ENCODE assay signal across 16 mouse cellular contexts in the genomic region with DNA sequence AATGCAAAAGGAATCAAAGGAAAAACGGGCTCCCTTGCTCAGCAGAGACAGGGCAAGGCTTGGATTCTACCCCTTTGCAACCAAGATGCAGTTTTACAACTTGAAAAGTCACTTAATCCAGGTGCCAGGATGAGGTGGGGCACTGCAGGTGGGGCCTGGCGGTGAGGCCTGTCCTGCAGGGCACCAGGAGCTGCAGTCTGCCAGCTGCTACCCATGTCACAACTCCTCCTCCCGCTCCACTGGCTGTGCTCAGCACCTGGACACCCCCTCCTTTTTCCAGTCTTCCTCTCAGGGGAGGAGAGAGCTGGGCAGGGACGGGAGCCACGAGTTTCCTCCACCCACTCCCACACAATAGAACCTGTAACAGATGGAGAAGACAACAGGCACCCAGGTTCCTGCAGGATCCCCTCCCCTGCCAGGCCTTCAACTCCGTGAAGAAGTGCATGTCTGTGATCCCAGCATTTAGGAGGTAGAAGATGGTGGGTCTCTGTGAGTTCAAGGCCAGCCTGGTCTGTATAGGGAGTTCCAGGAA. TPM values are rescaled to one million over a fixed set of nuclear protein-coding genes. Genes with fewer than 3 reads are reported as not detected.
DNase-seq lines count a peak whose midpoint lies in the region; ATAC-seq and TF ChIP-seq lines count a peak whose summit lies in the region.
"Had no signal": no experiment of that assay in that cellular context is flagged by ENCODE, and none has a peak within 500 bp of the region (broad histone marks: within the 10 kb centered on the region; RNA-seq: fewer than 3 reads in every experiment).

No protein-coding gene starts in this region.

- DNase-seq in heart, adult 2 months = no peak
- peak; percentile 26 for DNase-seq in stomach, postnatal 0 days (ENCODE audit: low spot score)
- no peak for DNase-seq in left cerebral cortex, postnatal 25 days (ENCODE audit: low spot score in 2 of 2)
- no peak for DNase-seq in hindbrain, embryonic 14.5 days (ENCODE audit: low spot score)
- no peak for DNase-seq in layer of hippocampus, postnatal 14 days (ENCODE audit: low spot score in 2 of 2)
- DNase-seq: B cell, adult 2 months; cerebellum, adult 9-11 months; right cerebral cortex, postnatal 14 days had no signal

- intact Hi-C loops in heart, adult 2 months (cut with DNase I) = no loop called here
- intact Hi-C loops in left cerebral cortex, postnatal 25 days (cut with DNase I) = no loop called here

- no peaks in the 10 kb centered on the region for H3K36me3 ChIP-seq in heart, adult 2 months (ENCODE audit: control insufficient read depth, insufficient read depth, low read length)
- H3K36me3 ChIP-seq in heart, embryonic 11.5 days (ENCODE audit: control insufficient read depth, insufficient read depth, low read length) = no peaks in the 10 kb centered on the region
- no peaks in the 10 kb centered on the region for H3K36me3 ChIP-seq in E14TG2a.4 (ENCODE audit: insufficient read depth, low read length)
- no peaks in the 10 kb centered on the region for H3K36me3 ChIP-seq in embryonic facial prominence, embryonic 15.5 days
- no peaks in the 10 kb centered on the region for H3K36me3 ChIP-seq in stomach, postnatal 0 days (ENCODE audit: control insufficient read depth, insufficient read depth, low read length)
- no peaks in the 10 kb centered on the region for H3K36me3 ChIP-seq in hindbrain, embryonic 14.5 days (replicated peaks; ENCODE audit: control insufficient read depth, insufficient read depth)
- H3K36me3 ChIP-seq: forebrain, embryonic 15.5 days; hindbrain, embryonic 13.5 days had no signal

- H3K9ac ChIP-seq in heart, adult 2 months (ENCODE audit: low read depth, low read length) = no peak overlapping the region
- H3K9ac ChIP-seq in heart, embryonic 11.5 days (ENCODE audit: low read depth, low read length) = no peak overlapping the region
- no peak overlapping the region for H3K9ac ChIP-seq in embryonic facial prominence, embryonic 15.5 days
- H3K9ac ChIP-seq in stomach, postnatal 0 days (ENCODE audit: low read length) = no peak overlapping the region
- no peak overlapping the region for H3K9ac ChIP-seq in hindbrain, embryonic 14.5 days
- H3K9ac ChIP-seq: forebrain, embryonic 15.5 days; hindbrain, embryonic 13.5 days had no signal

- peak overlapping the region; percentile 21; the same call in 1 of the 2 replicates for H3K27ac ChIP-seq in heart, adult 2 months
- no peak overlapping the region for H3K27ac ChIP-seq in heart, embryonic 11.5 days (ENCODE audit: low read depth, low read length)
- H3K27ac ChIP-seq in embryonic facial prominence, embryonic 15.5 days (replicated peaks) = peak overlapping the region; percentile 53
- H3K27ac ChIP-seq in stomach, postnatal 0 days (replicated peaks) = peak overlapping the region; percentile 56
- no peak overlapping the region for H3K27ac ChIP-seq in hindbrain, embryonic 14.5 days
- H3K27ac ChIP-seq: forebrain, embryonic 15.5 days; hindbrain, embryonic 13.5 days had no signal

- TF ChIP-seq CTCF in heart, adult 2 months (IDR thresholded peaks at IDR 0.05) = no peak
- TF ChIP-seq CTCF in E14TG2a.4 (conservative IDR thresholded peaks at IDR 0.05; ENCODE audit: low read length) = no peak
- no peak for TF ChIP-seq CTCF in stomach, postnatal 0 days (IDR thresholded peaks at IDR 0.05; ENCODE audit: low read depth)

- H3K27me3 ChIP-seq in heart, adult 2 months (ENCODE audit: control insufficient read depth, insufficient read depth, low read length) = no peaks in the 10 kb centered on the region
- no peaks in the 10 kb centered on the region for H3K27me3 ChIP-seq in heart, embryonic 11.5 days (ENCODE audit: control insufficient read depth, insufficient read depth, low read length)
- H3K27me3 ChIP-seq in E14TG2a.4 (ENCODE audit: insufficient read depth, low read length) = no peaks in the 10 kb centered on the region
- H3K27me3 ChIP-seq in embryonic facial prominence, embryonic 15.5 days = no peaks in the 10 kb centered on the region
- no peaks in the 10 kb centered on the region for H3K27me3 ChIP-seq in stomach, postnatal 0 days (ENCODE audit: control insufficient read depth, insufficient read depth, low read length)
- H3K27me3 ChIP-seq in hindbrain, embryonic 14.5 days (ENCODE audit: control insufficient read depth, insufficient read depth, low read length) = no peaks in the 10 kb centered on the region
- H3K27me3 ChIP-seq: forebrain, embryonic 15.5 days; hindbrain, embryonic 13.5 days had no signal

- H3K79me2 ChIP-seq in heart, adult 2 months (replicated peaks; ENCODE audit: control insufficient read depth, insufficient read depth, low read length) = no peaks in the 10 kb centered on the region

- no peak for TF ChIP-seq POLR2A in heart, adult 2 months (IDR thresholded peaks at IDR 0.05; ENCODE audit: insufficient read depth, low read depth, low read length)

- no peak overlapping the region for H3K4me2 ChIP-seq in heart, embryonic 11.5 days
- H3K4me2 ChIP-seq in embryonic facial prominence, embryonic 15.5 days (replicated peaks) = no peak overlapping the region
- H3K4me2 ChIP-seq in stomach, postnatal 0 days (replicated peaks; ENCODE audit: low read depth) = no peak overlapping the region
- no peak overlapping the region for H3K4me2 ChIP-seq in hindbrain, embryonic 14.5 days (replicated peaks)
- H3K4me2 ChIP-seq: forebrain, embryonic 15.5 days; hindbrain, embryonic 13.5 days; liver, embryonic 11.5 days had no signal

- peak; percentile 60; the same call in 1 of the 2 replicates for TF ChIP-seq EP300 in heart, adult 2 months (IDR thresholded peaks at IDR 0.05; ENCODE audit: insufficient read depth, low read depth, low read length)
- no peak for TF ChIP-seq EP300 in stomach, postnatal 0 days (optimal IDR thresholded peaks at IDR 0.05)

- H3K4me3 ChIP-seq in heart, adult 2 months = no peak overlapping the region
- no peak overlapping the region for H3K4me3 ChIP-seq in heart, embryonic 11.5 days (ENCODE audit: low read depth, low read length)
- H3K4me3 ChIP-seq in E14TG2a.4 (replicated peaks; ENCODE audit: low read length) = peak overlapping the region; percentile 43
- H3K4me3 ChIP-seq in embryonic facial prominence, embryonic 15.5 days (replicated peaks) = no peak overlapping the region
- no peak overlapping the region for H3K4me3 ChIP-seq in stomach, postnatal 0 days (ENCODE audit: low read depth, low read length)
- no peak overlapping the region for H3K4me3 ChIP-seq in hindbrain, embryonic 14.5 days (replicated peaks; ENCODE audit: low read length)
- H3K4me3 ChIP-seq: forebrain, embryonic 15.5 days; hindbrain, embryonic 13.5 days; megakaryocyte, embryonic 14.5 days; myocyte had no signal

- peaks cover 23% of the 10 kb centered on the region for H3K4me1 ChIP-seq in heart, adult 2 months (ENCODE audit: control insufficient read depth, insufficient read depth, low read length)
- peaks cover 21% of the 10 kb centered on the region for H3K4me1 ChIP-seq in heart, embryonic 11.5 days (ENCODE audit: control insufficient read depth, insufficient read depth, low read length)
- peaks cover 94% of the 10 kb centered on the region for H3K4me1 ChIP-seq in E14TG2a.4 (replicated peaks; ENCODE audit: low read depth, low read length)
- peaks cover 57% of the 10 kb centered on the region for H3K4me1 ChIP-seq in embryonic facial prominence, embryonic 15.5 days
- peaks cover 12% of the 10 kb centered on the region for H3K4me1 ChIP-seq in stomach, postnatal 0 days (replicated peaks; ENCODE audit: control insufficient read depth, insufficient read depth)
- peaks cover 18% of the 10 kb centered on the region; the same call in 1 of the 2 replicates for H3K4me1 ChIP-seq in hindbrain, embryonic 14.5 days (replicated peaks; ENCODE audit: control insufficient read depth, insufficient read depth, low read length)

- no peaks in the 10 kb centered on the region for H3K9me3 ChIP-seq in heart, embryonic 11.5 days (replicated peaks; ENCODE audit: control insufficient read depth, low read length)
- H3K9me3 ChIP-seq in E14TG2a.4 (ENCODE audit: low read length) = no peaks in the 10 kb centered on the region
- H3K9me3 ChIP-seq in embryonic facial prominence, embryonic 15.5 days (replicated peaks) = no peaks in the 10 kb centered on the region
- H3K9me3 ChIP-seq in stomach, postnatal 0 days (ENCODE audit: control insufficient read depth, low read length) = no peaks in the 10 kb centered on the region
- H3K9me3 ChIP-seq in hindbrain, embryonic 14.5 days (ENCODE audit: control insufficient read depth, low read length) = no peaks in the 10 kb centered on the region
- H3K9me3 ChIP-seq: forebrain, embryonic 15.5 days; hindbrain, embryonic 13.5 days; megakaryocyte, embryonic 14.5 days had no signal

- no peak for ATAC-seq in heart, embryonic 11.5 days (replicated peaks; ENCODE audit: insufficient number of reproducible peaks, low FRiP score, low TSS enrichment)
- ATAC-seq in embryonic facial prominence, embryonic 15.5 days (ENCODE audit: insufficient number of reproducible peaks, low FRiP score, low TSS enrichment, low read depth) = no peak
- ATAC-seq in stomach, postnatal 0 days (ENCODE audit: low FRiP score, low TSS enrichment) = no peak
- ATAC-seq in hindbrain, embryonic 14.5 days (ENCODE audit: low FRiP score) = no peak
- ATAC-seq: forebrain, embryonic 15.5 days had no signal

- 51% methylated on average over 6 of the region's 6 CpGs for WGBS in heart, adult 2 months
- 60% methylated on average over 6 of the region's 6 CpGs for WGBS in heart, embryonic 11.5 days (ENCODE audit: insufficient replicate concordance)
- 43% methylated on average over 6 of the region's 6 CpGs for WGBS in embryonic facial prominence, embryonic 15.5 days
- WGBS in stomach, postnatal 0 days = 46% methylated on average over 6 of the region's 6 CpGs
- 56% methylated on average over 6 of the region's 6 CpGs for WGBS in hindbrain, embryonic 14.5 days

RNA-seq across cellular contexts. Expression of gene Wasf2, which starts 16.9 kb away (rescaled TPM):
- total RNA-seq in heart, adult 2 months (2021) = 10 to 100 TPM; 77.5 to 83.8 TPM
- 34.6 and 39.7 TPM in 2 replicates for polyA plus RNA-seq in heart, adult 2 months (2012; rRNA removed)
- polyA plus RNA-seq in heart, embryonic 11.5 days (2014; fragmentation: Nextera tagmentation; extraction: Ambion mirVana) = 37.3 and 55.8 TPM in 2 replicates
- 116 and 118 TPM in 2 replicates for polyA plus RNA-seq in embryonic facial prominence, embryonic 15.5 days (2015; fragmentation: Nextera tagmentation; extraction: Ambion mirVana)
- polyA plus RNA-seq in stomach, postnatal 0 days (2015; fragmentation: Nextera tagmentation; extraction: Ambion mirVana) = 71.4 and 84.2 TPM in 2 replicates
- 10 to 100 TPM; 27.6 to 32.9 TPM for total RNA-seq in left cerebral cortex, postnatal 25 days (2021)
- 21.0 and 23.9 TPM in 2 replicates for polyA plus RNA-seq in hindbrain, embryonic 14.5 days (2014; fragmentation: Nextera tagmentation; extraction: Ambion mirVana)
- total RNA-seq in layer of hippocampus, postnatal 14 days (2021) = 10 to 100 TPM; 37.4 to 45.0 TPM

Comparison
In these comparisons a context has a peak if more than half of its experiments do, and no peak if none do; other contexts are left out.
1. H3K27ac ChIP-seq: peak in heart, adult 2 months (single experiment), embryonic facial prominence, embryonic 15.5 days (single experiment) and stomach, postnatal 0 days (single experiment); none in heart, embryonic 11.5 days (single experiment) and hindbrain, embryonic 14.5 days (single experiment).